Mouse (Mus musculus) embryo, embryonic 11 days (tissue): ENCODE measurements around the gene Bcar3.

Source experiments
- DNase-seq: peaks from one replicate; pipeline ENCODE4 v3.0.0-alpha.2; 2015

Bcar3 gene

GRCm38 (mm10) chr3:122292300-122293222 lies 1.4 kb upstream of the Bcar3 start:
- DNase-seq: peak; percentile 92

GRCm38 (mm10) chr3:122293223-122293953 lies 548 bp upstream of the Bcar3 start:
- DNase-seq: peak; percentile 88

GRCm38 (mm10) chr3:122295511-122295910 lies 1.6 kb downstream of the Bcar3 start:
- DNase-seq: peak; percentile 85

- DNase-seq: no peak
Observed at GRCm38 (mm10) chr3:122296979-122297378, 3.0 kb downstream of the Bcar3 start.

GRCm38 (mm10) chr3:122300983-122301919 lies 7.3 kb downstream of the Bcar3 start:
- DNase-seq: no peak

- no peak for DNase-seq
Observed at GRCm38 (mm10) chr3:122304560-122304959, 10.6 kb downstream of the Bcar3 start.

- no peak for DNase-seq
Observed at GRCm38 (mm10) chr3:122307894-122308671, 14.1 kb downstream of the Bcar3 start.

GRCm38 (mm10) chr3:122308981-122309380 lies 15.0 kb downstream of the Bcar3 start:
- no peak for DNase-seq

GRCm38 (mm10) chr3:122312078-122312477 lies 18.1 kb downstream of the Bcar3 start:
- DNase-seq: peak; percentile 85

GRCm38 (mm10) chr3:122312936-122313629 lies 19.1 kb downstream of the Bcar3 start:
- DNase-seq: no peak

GRCm38 (mm10) chr3:122313936-122314335 lies 20.0 kb downstream of the Bcar3 start:
- no peak for DNase-seq

- DNase-seq: peak; percentile 38
Observed at GRCm38 (mm10) chr3:122316621-122317020, 22.7 kb downstream of the Bcar3 start.

GRCm38 (mm10) chr3:122317339-122317738 lies 23.4 kb downstream of the Bcar3 start:
- DNase-seq: no peak

GRCm38 (mm10) chr3:122322226-122322625 lies 28.3 kb downstream of the Bcar3 start:
- peak; percentile 22 for DNase-seq

- no peak for DNase-seq
Observed at GRCm38 (mm10) chr3:122323841-122324240, 29.9 kb downstream of the Bcar3 start.

- no peak for DNase-seq
Observed at GRCm38 (mm10) chr3:122324528-122324927, 30.6 kb downstream of the Bcar3 start.

GRCm38 (mm10) chr3:122330484-122330883 lies 36.5 kb downstream of the Bcar3 start:
- no peak for DNase-seq

- DNase-seq: peak; percentile 27
Observed at GRCm38 (mm10) chr3:122333493-122333892, 39.6 kb downstream of the Bcar3 start.

GRCm38 (mm10) chr3:122333902-122334301 lies 40.0 kb downstream of the Bcar3 start:
- no peak for DNase-seq

- DNase-seq: peak; percentile 24
Observed at GRCm38 (mm10) chr3:122334375-122334774, 40.4 kb downstream of the Bcar3 start.

GRCm38 (mm10) chr3:122336030-122336429 lies 42.1 kb downstream of the Bcar3 start:
- no peak for DNase-seq
